Mouse (Mus musculus): ENCODE results near the gene Psmd7. TPM values are rescaled to one million over a fixed set of nuclear protein-coding genes. Genes with fewer than 3 reads are reported as not detected.

Gene Psmd7
- total RNA-seq (2023) = 41.7 TPM

DNA sequence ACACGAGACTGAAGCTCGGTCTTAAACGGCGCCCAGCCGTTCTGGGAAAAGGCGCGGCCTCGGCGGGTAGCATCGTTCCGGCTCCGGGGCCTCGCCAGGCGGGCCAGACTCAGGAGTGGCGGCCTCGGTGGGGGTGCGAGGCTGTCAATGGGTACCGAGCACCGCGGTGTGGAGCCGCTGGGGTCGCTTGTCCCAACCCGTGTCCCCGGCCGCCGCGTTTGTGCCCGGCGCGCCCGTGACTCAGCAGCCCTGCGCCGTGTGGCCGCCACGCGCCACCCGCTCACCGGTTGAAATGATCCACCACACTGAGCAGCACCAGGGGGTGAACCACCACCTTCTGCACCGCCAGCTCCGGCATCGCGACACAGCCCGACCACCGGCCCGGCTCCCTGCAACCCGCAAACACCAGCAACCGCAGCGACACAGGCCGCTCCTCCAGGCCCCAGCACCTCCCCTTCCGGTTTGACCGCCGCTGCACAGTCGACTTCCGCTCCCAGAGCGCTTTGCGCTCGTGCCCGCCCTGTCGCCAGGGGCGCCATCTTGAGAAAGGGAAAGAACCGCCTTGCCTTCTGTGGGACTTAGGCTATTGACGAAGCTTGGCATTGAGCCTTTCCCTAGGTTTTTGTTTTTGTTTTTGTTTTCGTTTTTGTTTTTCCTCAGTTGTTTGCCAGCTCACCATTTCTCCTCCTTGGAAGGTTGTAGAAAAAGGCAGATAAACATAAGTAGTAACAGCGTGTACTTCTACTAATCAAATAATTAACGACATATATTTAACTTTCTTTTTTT lies at the start of gene Psmd7:
Gene Psmd7, minus strand, starts transcription at position 470 of the 786 bp plus-strand sequence.

Other genes starting within 250 kb of the Psmd7 start
- not detected for gene Nqo1, start 185.3 kb downstream of the Psmd7 start, total RNA-seq (2023)
- gene Nob1, start 163.4 kb downstream of the Psmd7 start, total RNA-seq (2023) = 55.8 TPM
- gene Wwp2, start 152.1 kb downstream of the Psmd7 start, total RNA-seq (2023) = 99.4 TPM